Mouse (Mus musculus): ENCODE results near the gene Olfr64.

DNA sequence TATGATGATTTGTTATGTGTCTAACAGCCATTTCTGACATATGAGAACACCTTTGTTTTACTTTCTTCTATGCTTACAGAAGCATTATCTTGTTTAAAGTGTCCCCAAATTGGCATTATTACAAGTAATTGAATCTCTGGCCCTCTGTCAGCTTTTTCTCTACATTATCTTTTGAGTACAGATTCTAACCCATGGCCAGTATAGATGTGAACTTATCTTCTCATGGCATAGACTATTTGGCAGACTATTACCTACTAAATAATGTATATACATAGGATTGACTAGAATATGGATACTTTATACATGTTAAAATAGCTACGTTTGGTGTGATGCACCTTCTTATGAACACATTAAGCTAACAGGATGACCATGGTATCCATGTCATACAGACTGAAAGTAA lies 39.6 kb downstream of the Olfr64 start:
- TF ChIP-seq MAX (IDR thresholded peaks at IDR 0.05; ENCODE audit: low read length) (no peak), USF1 (IDR thresholded peaks at IDR 0.05; ENCODE audit: low read depth, low read length) (no peak), NRF1 (IDR thresholded peaks at IDR 0.05; ENCODE audit: insufficient read depth, low read depth, low read length, poor library complexity, severe bottlenecking) (no peak)
